Mouse (Mus musculus) heart, embryonic 15.5 days (tissue): ENCODE measurements around the gene Bex6. TPM values are rescaled to one million over a fixed set of nuclear protein-coding genes. Genes with fewer than 3 reads are reported as not detected.
A peak's percentile ranks its signal among the peaks of the same experiment; 100 is the strongest.

ENCODE experiments used
- ATAC-seq: fragments of 200-750 bp; cut with Nextera tagmentation; replicated peaks from 2 replicates; pipeline ENCODE4 v1.8.0; 2017; ENCODE audit warnings: low read depth, moderate TSS enrichment; ENCODE audit not compliant: insufficient number of reproducible peaks, insufficient read depth, low FRiP score
- H3K27ac ChIP-seq: fragments of 300-500 bp; sonication (generic); 2 replicates; pipeline ENCODE4 v1.5.1; 2015; ENCODE audit warnings: mild to moderate bottlenecking, inconsistent platforms
- H3K27me3 ChIP-seq: fragments of 300-500 bp; sonication (generic); 2 replicates; pipeline ENCODE4 v1.6.1; 2015; ENCODE audit warnings: inconsistent platforms
- H3K36me3 ChIP-seq: fragments of 300-500 bp; sonication (generic); 2 replicates; pipeline ENCODE4 v1.6.1; 2015; ENCODE audit warnings: mild to moderate bottlenecking, inconsistent platforms
- H3K4me1 ChIP-seq: fragments of 300-500 bp; sonication (generic); replicated peaks from 2 replicates; pipeline ENCODE4 v1.6.1; 2015; ENCODE audit warnings: inconsistent platforms
- H3K4me2 ChIP-seq: fragments of 300-500 bp; sonication (generic); 2 replicates; pipeline ENCODE4 v1.6.1; 2015; ENCODE audit warnings: inconsistent platforms, mild to moderate bottlenecking, moderate library complexity
- H3K4me3 ChIP-seq: fragments of 300-500 bp; sonication (generic); 2 replicates; pipeline ENCODE4 v1.5.1; 2015; ENCODE audit warnings: mild to moderate bottlenecking, inconsistent platforms
- H3K9ac ChIP-seq: fragments of 300-500 bp; sonication (generic); 2 replicates; pipeline ENCODE4 v1.6.1; 2015; ENCODE audit warnings: mild to moderate bottlenecking, inconsistent platforms
- H3K9me3 ChIP-seq: fragments of 300-500 bp; sonication (generic); replicated peaks from 2 replicates; pipeline ENCODE4 v1.6.1; 2016; ENCODE audit warnings: inconsistent platforms
- WGBS: fragments of 180-500 bp; shearing (Covaris S2); methylation state at CpG from one replicate; pipeline ENCODE4 v1.1.7; 2015; ENCODE audit warnings: mixed read lengths; 5-methylcytosine and 5-hydroxymethylcytosine counted together
- polyA plus RNA-seq: library from polyadenylated mRNA; unstranded; fragments of >200 nt; fragmentation: Nextera tagmentation; extraction: Ambion mirVana; gene quantifications from 2 replicates; pipeline ENCODE4 v1.2.1, GENCODE M21; 2015

Bex6 gene
- polyA plus RNA-seq, 1 experiment from 2014 or later = not detected

DNA sequence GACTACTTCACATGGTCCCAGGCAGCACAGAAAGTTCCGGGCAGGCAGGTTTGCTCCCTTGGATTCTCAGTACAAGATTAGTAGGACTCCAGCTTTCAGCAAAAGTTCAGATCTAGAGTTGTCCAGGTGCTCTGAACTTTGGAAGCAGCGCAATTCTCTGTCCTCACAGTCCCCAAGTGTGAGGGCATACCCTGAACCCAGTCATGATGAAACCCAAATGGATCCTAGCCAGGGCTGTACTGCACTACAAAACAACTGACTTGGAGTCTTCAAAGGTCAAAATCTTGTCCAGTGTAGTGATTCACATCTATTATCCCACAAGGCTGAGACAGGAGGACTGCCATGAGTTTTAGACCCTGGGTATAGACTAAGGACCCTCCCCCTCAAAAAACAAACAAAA lies 22.3 kb upstream of the Bex6 start:
- WGBS = 81% methylated on average over 2 of the region's 2 CpGs
- Histone ChIP-seq H3K9ac (no peak overlapping the region), H3K36me3 (no peaks in the 10 kb centered on the region), H3K27ac (no peak overlapping the region), H3K9me3 (no peaks in the 10 kb centered on the region), H3K4me1 (peaks cover 11% of the 10 kb centered on the region; the same call in 1 of the 2 replicates), H3K4me3 (no peak overlapping the region), H3K4me2 (no peak overlapping the region), H3K27me3 (no peaks in the 10 kb centered on the region)
- ATAC-seq = no peak

DNA sequence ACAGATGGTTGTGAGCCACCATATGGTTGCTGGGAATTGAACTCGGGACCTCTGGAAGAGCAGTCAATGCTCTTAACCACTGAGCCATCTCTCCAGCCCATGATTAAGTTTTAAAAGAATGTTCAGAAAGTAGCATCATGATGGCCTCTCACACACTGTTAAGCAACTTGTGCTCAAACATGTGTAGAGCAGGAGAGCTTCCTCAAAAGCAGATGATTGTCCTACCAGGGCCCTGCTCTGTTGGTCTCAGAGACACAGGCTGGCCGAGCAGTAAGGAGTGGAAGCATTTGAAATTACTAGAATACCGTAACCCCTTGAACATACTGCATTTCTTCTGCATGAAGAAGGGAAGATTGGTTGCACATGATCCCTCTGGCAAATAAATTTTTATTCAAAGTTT lies 20.7 kb upstream of the Bex6 start:
- ATAC-seq = no peak
- H3K9ac ChIP-seq = no peak overlapping the region
- peaks cover 11% of the 10 kb centered on the region; the same call in 1 of the 2 replicates for H3K4me1 ChIP-seq
- no peaks in the 10 kb centered on the region for H3K36me3 ChIP-seq
- WGBS = 95% methylated on average over 3 of the region's 3 CpGs
- no peaks in the 10 kb centered on the region for H3K27me3 ChIP-seq
- H3K27ac ChIP-seq = no peak overlapping the region
- H3K9me3 ChIP-seq = no peaks in the 10 kb centered on the region
- no peak overlapping the region for H3K4me3 ChIP-seq
- no peak overlapping the region for H3K4me2 ChIP-seq

DNA sequence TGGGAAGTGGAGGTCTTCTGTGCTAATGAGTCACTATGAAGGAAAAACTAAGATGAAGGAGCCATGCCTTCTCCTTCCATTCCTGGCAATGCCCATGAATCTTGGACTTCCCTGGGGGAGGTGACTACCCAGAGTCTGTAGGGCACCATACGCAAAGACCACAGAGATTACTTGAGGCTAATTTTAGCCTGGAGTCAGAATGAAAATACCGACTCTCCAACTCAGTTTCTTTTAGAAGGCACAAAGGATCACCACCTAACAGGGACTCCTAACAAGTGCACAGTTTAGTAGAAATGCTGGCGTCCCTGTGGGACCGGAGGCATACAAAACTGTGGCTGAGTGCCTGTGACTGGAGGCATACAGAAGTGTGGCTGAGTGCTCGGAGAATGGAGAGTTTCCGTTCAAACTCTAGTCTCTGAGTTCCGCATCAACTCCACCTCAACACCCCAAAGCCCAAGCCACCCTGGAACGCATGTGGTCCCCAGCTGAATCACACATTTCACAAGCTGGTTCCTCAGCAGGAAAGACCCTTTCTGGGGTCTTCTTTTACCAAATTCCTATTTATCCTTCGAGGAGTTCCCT lies 18.8 kb upstream of the Bex6 start:
- H3K36me3 ChIP-seq = no peaks in the 10 kb centered on the region
- peak overlapping the region; percentile 25; the same call in 1 of the 2 replicates for H3K4me2 ChIP-seq
- H3K27ac ChIP-seq = peak overlapping the region; percentile 18; the same call in 1 of the 2 replicates
- no peaks in the 10 kb centered on the region for H3K9me3 ChIP-seq
- H3K4me1 ChIP-seq = peaks cover 14% of the 10 kb centered on the region
- WGBS = 61% methylated on average over 9 of the region's 9 CpGs
- H3K4me3 ChIP-seq = no peak overlapping the region
- ATAC-seq = no peak
- H3K9ac ChIP-seq = no peak overlapping the region
- peaks cover 3% of the 10 kb centered on the region; the same call in 1 of the 2 replicates for H3K27me3 ChIP-seq

DNA sequence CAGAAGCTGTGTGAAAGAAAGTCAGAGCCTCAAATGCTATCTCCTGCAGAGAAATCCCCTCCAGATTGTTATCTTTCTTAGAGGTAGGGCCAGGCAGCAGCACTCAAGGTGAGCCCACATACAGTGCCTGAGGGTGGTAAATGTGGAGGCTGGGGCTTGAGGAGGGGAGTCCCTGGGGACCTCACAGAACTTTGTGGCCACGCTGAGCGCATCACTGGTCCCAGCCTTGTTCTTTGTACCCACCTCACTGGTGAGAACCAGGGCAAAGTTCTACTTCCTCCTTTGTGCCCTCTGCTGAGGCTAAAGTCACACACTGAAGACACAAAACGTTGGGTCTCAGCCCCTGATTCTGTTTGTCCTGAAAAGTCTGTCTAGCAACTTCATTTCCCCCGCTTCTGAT lies 16.2 kb upstream of the Bex6 start:
- no peak for ATAC-seq
- Histone ChIP-seq H3K4me3 (peak overlapping the region; percentile 56; the same call in 1 of the 2 replicates), H3K4me1 (peaks cover 14% of the 10 kb centered on the region), H3K36me3 (no peaks in the 10 kb centered on the region), H3K9ac (no peak overlapping the region), H3K27me3 (peaks cover 3% of the 10 kb centered on the region; the same call in 1 of the 2 replicates), H3K27ac (no peak overlapping the region), H3K4me2 (peak overlapping the region; percentile 79), H3K9me3 (no peaks in the 10 kb centered on the region)
- 70% methylated on average over 4 of the region's 4 CpGs for WGBS

DNA sequence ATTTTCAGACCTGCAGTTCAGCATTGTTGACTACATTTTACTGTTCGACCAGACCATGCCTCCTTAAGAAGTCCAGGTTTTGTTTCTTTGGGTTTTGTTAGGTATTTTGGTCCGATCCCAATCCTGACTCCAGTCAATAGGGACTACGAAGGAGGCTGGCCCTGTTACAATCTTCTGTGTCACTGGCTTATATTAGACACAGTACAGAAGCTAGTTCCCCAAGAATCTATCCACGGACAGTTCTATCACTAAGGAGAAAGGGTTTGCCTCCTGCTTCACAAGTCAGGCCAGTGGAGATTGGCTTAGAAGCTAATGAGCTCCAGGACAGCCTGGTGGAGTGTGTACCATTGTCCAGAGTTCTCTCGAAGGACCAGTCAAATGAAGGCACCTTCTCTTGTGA lies 15.7 kb upstream of the Bex6 start:
- peak overlapping the region; percentile 79 for H3K4me2 ChIP-seq
- WGBS = 72% methylated on average over 5 of the region's 5 CpGs
- no peak for ATAC-seq
- H3K36me3 ChIP-seq = no peaks in the 10 kb centered on the region
- peak overlapping the region; percentile 56 for H3K4me3 ChIP-seq
- H3K27ac ChIP-seq = no peak overlapping the region
- H3K9ac ChIP-seq = no peak overlapping the region
- H3K4me1 ChIP-seq = peaks cover 14% of the 10 kb centered on the region
- H3K27me3 ChIP-seq = peaks cover 3% of the 10 kb centered on the region; the same call in 1 of the 2 replicates
- H3K9me3 ChIP-seq = no peaks in the 10 kb centered on the region

DNA sequence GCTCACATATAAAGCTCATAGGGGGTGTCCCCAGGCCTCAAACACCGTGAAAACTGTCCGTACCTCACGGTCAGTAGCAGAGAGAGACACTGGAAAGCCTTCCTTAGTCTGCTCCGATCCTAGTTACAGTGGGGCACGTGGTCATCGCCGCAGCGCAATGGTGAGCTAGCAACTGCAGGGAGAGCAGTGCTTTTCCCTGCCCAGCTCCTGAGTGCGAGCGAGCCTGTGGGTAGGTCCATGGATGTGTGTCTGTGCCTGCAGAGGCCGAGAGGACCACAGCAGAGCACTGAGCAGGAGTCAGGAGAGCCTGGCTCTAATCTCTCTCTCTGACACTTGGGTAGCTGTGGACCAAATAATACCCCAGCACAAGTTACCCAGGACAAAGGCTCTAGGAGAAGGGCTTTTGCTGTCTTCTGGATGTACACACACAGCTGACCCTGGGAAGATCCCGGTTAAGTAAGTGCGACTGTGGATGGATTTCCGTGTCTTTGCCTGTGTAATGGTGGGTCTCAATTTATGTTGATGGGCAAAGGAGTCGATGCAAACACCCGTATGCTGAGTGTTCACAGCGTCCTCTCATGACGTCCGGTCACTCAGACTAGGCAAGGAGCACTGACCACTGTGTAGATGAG lies 15.1 kb upstream of the Bex6 start:
- Histone ChIP-seq H3K4me3 (peak overlapping the region; percentile 56), H3K4me2 (peak overlapping the region; percentile 79), H3K36me3 (no peaks in the 10 kb centered on the region), H3K4me1 (peaks cover 14% of the 10 kb centered on the region), H3K27me3 (peaks cover 3% of the 10 kb centered on the region; the same call in 1 of the 2 replicates), H3K27ac (peak overlapping the region; percentile 61; the same call in 1 of the 2 replicates), H3K9ac (0 out of 2 replicates have a peak overlapping the region, but pooled peaks have one; percentile 61), H3K9me3 (no peaks in the 10 kb centered on the region)
- 61% methylated on average over 19 of the region's 19 CpGs for WGBS
- ATAC-seq = no peak

DNA sequence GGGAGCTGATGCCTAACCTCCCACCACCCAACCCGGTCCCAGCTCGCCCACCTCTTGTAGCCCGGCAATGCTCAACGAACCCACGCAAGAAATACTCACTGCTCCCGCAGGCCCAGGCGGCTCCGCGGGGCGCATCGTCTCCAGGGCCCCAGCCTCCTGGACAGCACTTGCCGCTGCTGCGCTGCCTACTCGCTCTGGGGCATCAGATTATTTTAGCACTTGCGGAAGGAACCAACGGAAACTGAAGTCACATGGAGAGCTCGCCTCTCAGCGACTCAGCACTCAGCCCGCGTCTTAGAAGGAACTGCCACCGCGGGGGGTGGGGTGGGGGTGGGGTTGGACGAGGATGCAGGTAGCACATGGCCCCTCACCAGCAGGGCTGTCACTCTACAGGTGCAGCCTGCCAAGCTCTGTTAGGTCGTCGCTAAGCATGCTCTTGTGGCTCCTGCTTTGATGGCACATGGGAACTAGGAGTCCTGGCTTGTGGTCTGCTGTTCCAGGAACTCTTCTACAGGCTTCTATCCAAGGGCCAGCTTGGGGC lies 14.3 kb upstream of the Bex6 start, which contains the start of gene Nrros:
TSS of gene Nrros (minus strand) at position 314 of the 541 bp plus-strand sequence.
- ATAC-seq = peak; percentile 58; the same call in 1 of the 2 replicates
- Histone ChIP-seq H3K9me3 (no peaks in the 10 kb centered on the region), H3K27me3 (peaks cover 3% of the 10 kb centered on the region; the same call in 1 of the 2 replicates), H3K27ac (peak within 1 kb of the TSS; percentile 61), H3K36me3 (no peaks in the 10 kb centered on the region), H3K4me2 (peak within 1 kb of the TSS; percentile 79), H3K9ac (peak within 1 kb of the TSS; percentile 61), H3K4me1 (peaks cover 14% of the 10 kb centered on the region), H3K4me3 (peak within 1 kb of the TSS; percentile 56)
- WGBS = 2% methylated on average over 25 of the region's 25 CpGs

DNA sequence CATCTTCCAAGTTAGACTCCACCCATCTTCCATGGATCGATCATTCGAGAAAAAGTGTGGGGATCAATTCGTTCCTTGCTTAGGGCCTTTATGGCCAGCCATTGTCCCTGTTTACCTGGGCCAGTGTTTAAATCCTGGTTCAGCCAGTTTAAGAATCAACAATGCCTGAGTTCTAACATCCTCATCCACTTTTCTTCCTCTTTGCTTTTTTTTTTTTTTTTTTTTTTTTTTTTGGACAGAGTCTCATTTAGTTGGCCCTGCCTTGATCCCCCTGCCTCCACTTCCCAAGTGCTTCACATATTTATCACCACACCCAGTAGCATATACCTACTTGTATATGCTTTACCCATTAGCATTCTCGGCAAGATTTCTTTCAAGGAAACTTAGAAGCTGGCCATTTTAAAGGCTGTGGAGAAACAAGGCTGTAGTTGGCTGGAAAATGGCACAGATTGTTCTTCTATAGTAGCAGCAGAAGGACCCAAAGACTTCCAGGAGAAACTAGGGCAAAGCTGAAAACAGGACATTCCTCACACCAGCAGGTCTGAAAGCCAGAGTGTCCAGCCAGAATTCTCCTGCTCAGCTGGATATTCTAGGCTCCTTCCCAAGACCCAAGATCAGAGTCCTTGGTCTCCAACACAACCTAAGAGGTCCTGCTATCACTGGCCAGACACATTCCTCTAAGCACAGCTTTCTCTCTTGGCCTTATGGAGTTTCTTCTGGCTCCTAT lies 11.6 kb upstream of the Bex6 start:
- Histone ChIP-seq H3K27me3 (peaks cover 3% of the 10 kb centered on the region; the same call in 1 of the 2 replicates), H3K36me3 (no peaks in the 10 kb centered on the region), H3K27ac (no peak overlapping the region), H3K4me3 (no peak overlapping the region), H3K4me2 (no peak overlapping the region), H3K9ac (no peak overlapping the region), H3K4me1 (peaks cover 8% of the 10 kb centered on the region), H3K9me3 (no peaks in the 10 kb centered on the region)
- 87% methylated on average over 4 of the region's 4 CpGs for WGBS
- no peak for ATAC-seq

DNA sequence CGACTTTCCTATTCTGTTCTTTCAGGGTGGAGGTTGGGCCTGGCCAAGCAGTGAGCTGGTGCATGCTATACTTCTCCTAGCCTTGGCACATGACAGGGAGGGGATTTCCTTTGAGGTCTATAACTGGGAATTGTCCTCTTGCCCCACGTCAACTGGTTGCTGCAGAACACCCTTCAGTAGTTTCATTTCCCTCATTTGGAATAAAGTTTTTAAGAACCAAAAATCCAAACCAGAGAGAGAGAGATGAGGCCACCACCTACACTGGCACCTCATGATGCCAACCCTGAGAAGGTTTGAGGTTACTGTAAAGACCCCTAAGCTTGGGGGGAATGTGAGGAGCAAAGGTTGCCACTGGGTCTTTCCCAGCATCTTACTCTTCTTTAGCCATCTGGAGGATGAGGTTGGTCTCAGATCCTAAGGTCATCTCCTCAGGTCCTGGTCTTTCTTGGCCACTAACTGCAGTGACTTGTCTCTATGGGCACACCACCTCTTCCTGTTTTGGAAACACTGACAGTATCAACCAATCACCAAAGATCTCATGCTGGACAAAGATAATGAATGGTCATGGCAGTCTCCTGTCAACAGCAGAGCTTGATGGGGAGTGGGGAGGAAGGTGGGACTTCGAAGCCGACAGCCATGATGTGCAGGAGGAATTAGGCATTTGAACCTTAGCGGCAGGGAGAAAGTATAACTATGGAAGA lies 8.4 kb upstream of the Bex6 start:
- no peaks in the 10 kb centered on the region for H3K9me3 ChIP-seq
- H3K27me3 ChIP-seq = no peaks in the 10 kb centered on the region
- no peak overlapping the region for H3K9ac ChIP-seq
- H3K4me2 ChIP-seq = no peak overlapping the region
- no peak for ATAC-seq
- H3K4me3 ChIP-seq = no peak overlapping the region
- no peak overlapping the region for H3K27ac ChIP-seq
- 80% methylated on average over 5 of the region's 5 CpGs for WGBS
- H3K36me3 ChIP-seq = no peaks in the 10 kb centered on the region
- H3K4me1 ChIP-seq = no peaks in the 10 kb centered on the region

DNA sequence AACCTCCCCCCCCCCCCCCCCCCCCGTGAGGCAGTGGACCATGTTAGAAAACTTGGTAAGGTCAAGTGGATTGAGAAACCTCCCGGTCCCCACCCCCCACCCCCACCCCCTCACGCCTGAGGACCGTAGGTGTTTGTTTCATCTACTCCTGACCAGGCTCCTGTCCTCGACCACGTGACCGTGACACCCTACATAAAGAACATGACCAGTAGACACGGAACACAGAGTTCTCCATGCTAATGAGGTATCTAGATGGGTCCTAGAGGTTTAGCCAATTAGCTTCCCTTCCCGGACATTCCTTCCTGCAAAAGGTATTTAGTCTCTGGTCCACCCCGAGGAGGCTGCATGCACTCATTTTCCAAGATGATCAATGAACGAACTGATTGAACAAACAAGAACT lies 6.2 kb upstream of the Bex6 start:
- no peak for ATAC-seq
- H3K9ac ChIP-seq = no peak overlapping the region
- no peak overlapping the region for H3K27ac ChIP-seq
- H3K27me3 ChIP-seq = no peaks in the 10 kb centered on the region
- H3K9me3 ChIP-seq = no peaks in the 10 kb centered on the region
- WGBS = 61% methylated on average over 11 of the region's 11 CpGs
- no peak overlapping the region for H3K4me3 ChIP-seq
- H3K36me3 ChIP-seq = no peaks in the 10 kb centered on the region
- H3K4me1 ChIP-seq = no peaks in the 10 kb centered on the region; the same call in 1 of the 2 replicates
- H3K4me2 ChIP-seq = no peak overlapping the region
